Mouse (Mus musculus) heart, adult 2 months (tissue): ENCODE results near the gene Scaf4.

Experiments
- CTCF ChIP-seq: fragments of 200-600 bp; IDR thresholded peaks from 2 replicates; pipeline ENCODE4 v1.8.1; 2022; ENCODE audit warnings: antibody characterized with exemption, mild to moderate bottlenecking, moderate library complexity
- EP300 ChIP-seq: fragments of 200-500 bp; IDR thresholded peaks from 2 replicates; pipeline ENCODE4 v1.6.1; 2011; ENCODE audit warnings: low read depth, low read length, control low read depth; ENCODE audit not compliant: insufficient read depth
- POLR2A ChIP-seq: fragments of 200-500 bp; IDR thresholded peaks from 2 replicates; pipeline ENCODE4 v1.6.1; 2011; ENCODE audit warnings: mild to moderate bottlenecking, low read depth, low read length, control low read depth; ENCODE audit not compliant: insufficient read depth

DNA sequence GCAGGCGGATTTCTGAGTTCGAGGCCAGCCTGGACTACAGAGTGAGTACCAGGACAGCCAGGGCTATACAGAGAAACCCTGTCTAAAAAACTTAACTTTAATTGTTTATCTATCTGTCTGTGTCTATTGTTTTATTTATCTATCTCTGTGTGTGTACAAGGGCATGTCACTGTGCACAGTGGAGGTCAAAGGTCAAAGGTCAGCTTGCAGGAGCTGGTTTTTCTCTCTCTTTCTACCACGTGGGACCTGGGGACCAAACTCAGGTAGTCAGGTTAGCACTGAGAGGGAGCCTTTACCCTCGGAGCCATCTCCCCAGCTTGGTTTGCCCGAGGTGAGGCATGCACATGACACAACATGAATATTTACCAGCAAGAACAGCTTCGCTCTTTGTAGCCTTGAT, 93.0 kb downstream of the Scaf4 start:
- no peak for TF ChIP-seq POLR2A
- TF ChIP-seq CTCF: no peak
- TF ChIP-seq EP300: no peak
